Mouse (Mus musculus) cerebellum, adult 9-10 months (tissue): ENCODE measurements around the gene Lamtor4.
"Not testable (repeated sequence)": the region's sequence is repeated elsewhere in the genome, so short reads cannot be mapped to it uniquely, and the experiment has no call there.

Experiments used
- DNase-seq: peaks from one replicate; pipeline ENCODE4 v3.0.0; 2022

Lamtor4 gene

DNA sequence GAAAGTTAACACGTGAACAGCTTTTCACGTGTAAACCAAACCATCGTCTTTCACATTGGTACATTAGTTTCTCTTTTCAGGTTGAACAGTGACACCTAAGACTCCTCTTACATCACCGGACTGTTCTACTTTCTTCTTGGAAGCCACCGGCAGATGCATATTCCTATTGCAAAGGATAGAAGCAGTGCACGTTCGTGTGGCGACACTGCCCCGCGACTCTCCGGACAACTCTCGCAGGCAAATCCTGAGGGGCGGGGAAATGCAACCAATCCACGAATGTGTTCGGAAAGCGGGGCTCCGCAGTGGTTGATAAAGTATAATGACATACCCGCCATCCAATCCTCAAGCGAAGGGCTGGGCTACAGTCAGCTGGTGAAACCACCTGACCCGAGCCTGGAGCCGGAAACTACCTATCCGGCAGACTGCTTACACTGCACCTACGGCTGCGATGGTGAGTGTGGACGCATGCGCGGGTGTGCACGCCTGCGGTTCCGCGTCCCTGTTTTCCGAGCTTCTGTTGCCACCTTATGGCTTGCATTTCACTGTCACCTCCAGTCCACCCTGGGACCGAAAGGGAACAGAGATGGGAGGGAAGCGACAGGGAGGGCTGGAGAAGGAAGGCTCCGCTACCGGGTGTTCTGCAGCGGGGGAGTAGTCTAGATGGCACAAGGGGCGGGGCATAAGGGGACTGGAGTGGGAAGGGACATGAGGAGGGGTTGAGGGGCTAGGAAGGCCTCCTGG is at the start of gene Lamtor4:
TSS of gene Lamtor4 (plus strand) at position 130 of the 741 bp plus-strand sequence.
- DNase-seq: peak; percentile 98

DNA sequence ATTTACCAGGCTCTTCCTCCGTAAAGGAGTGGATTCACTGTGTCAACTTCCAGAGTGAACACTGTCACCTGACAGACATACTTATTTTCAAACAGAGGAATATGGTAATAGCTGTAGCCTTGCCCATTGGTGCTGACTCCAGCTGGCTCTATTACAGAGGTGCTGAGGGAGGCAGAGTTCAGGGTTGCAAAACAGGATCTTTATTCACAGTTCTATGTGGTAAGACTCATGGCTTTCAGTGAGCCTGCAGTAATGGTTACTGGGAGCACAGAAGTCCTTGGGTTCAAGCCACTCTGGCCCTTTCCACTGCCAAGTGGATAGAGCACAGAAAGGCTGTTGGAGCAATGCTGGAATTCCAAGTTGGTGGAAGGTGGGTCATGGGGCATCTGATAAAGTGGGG is 48.0 kb upstream of the Lamtor4 start:
- no peak for DNase-seq

DNA sequence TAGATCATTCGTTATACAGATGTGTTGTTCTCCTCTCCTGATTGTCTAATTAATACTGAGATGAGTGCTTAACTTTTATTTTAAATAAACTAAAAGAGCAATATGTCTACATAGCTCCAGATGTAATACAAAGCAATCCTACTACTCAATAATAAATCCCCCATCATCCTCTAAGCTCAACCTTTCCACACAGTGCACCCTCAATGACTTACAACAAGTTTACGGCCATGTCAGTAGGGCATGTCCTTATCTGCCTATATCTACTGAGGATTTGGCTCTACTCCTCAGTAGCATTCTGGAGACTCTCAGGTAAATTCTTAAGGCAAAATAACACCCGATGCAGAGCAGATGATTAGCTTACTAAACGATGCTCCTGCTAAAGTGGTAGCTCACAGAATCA is 47.4 kb upstream of the Lamtor4 start:
- no peak for DNase-seq

DNA sequence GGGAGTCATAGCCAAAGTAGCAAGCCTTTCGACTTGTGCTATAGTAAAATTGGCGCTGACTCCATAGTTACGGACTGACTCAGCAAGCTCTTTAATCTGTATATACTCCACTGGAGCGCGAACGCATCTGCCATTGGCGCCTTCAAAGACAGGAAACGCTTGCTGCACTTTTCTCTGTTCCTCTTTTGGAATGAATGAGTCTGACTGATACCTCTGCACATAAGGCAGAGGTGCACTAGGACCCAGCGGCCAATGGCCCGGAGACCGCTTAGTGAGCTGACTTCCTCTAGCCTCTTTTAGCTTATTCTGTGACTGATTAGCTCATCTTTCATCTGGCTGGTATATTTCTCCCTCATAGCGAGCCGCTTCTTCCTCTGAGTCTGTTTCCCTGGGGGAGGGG is 38.6 kb upstream of the Lamtor4 start:
- DNase-seq: not testable (repeated sequence)

DNA sequence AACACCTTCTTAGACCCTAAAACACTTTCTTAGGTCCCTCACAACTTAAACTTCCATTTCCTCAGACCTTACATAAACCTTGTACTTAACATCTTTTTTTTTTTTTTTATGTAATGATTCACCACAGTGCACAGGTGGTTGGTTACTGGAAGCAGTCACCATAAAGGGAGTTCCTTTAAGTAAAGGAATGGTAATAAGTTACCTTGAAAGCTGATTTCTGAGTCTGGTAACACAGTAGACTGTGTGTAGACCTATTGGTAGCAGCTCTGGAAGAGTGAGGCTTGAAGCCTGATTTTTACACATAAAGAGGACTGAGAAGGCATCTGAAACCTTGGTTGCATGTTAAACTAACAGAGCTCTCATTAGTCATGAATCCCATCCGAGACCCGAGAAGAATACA is 35.4 kb upstream of the Lamtor4 start:
- no peak for DNase-seq

DNA sequence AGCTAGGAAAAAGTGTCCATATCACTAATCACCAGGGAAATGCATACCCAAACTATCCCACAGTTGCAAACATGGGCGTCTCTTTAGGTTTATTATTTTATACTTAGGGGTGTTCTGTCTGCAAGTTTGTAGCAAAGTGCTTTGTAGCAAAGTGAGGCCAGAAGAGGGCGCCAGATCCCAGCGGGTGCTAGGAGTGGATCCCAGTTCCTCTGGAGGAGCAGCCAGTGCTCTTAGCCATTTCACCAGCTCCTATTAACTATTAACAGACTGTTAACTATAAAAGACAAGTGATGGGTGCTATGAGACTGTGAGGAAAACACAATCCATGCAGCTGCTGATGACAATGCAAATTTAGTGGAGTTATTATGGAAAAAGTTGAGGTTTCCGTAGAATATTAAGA is 33.2 kb upstream of the Lamtor4 start:
- DNase-seq: peak; percentile 64

DNA sequence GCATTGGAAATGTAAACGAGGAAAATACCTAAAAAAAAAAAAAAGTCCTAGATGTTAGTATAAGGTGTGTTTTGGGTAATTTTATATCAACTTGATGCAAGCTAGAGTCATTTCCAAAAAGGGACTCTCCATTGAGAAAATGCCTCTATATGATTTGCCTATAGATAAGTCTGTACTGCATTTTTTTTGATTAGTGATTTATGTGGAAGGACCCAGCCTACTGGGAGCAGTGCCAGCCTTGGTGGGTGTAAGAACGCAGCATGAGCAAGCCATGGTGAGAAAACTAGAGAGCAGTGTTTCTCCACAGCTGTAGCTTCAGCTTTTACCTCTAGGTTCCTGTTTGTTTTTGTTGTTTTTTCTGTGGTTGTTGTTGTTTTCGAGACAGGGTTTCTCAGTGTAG is 32.0 kb upstream of the Lamtor4 start:
- no peak for DNase-seq

DNA sequence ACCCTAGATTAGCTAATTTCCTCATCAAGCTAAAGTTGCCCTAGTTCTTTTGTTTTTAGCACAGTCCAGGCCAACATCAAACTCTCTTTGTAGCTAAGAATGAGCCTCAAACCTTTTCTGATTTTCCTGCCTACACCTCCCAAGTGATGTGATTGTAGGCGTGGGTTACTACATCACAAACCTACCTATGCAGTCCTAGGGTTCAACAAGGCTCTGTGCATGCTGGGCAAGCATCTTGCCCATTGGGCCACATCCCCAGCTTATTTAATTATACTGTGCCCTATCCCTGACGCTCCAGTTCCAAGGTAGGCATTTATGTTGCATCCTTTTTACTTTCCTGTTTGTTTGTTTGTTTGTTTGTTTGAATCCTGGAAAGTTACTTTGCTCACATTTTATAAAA is 29.6 kb upstream of the Lamtor4 start, which contains the start of gene Nxpe5:
TSS of gene Nxpe5 (plus strand) at position 199 of the 400 bp plus-strand sequence.
- no peak for DNase-seq

DNA sequence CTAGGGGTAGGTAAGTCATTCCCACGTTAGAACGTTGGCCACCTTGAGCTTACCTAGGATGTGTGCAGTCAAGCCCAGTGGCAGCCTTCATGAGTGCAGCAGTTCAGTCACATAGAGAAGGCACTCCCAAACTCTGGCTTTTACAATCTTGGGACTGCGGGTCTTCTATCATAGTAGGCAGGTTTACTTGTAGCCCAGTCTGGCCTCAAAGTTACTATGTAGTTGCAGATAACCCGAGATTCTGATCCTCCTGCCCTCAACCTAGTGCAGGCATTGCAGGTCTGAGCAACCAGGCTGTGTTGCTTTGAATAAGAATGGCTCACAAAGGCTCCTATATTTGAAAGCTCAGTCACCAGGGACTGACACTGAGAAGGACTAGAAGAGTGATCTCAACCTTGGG is 28.8 kb upstream of the Lamtor4 start:
- DNase-seq: no peak

DNA sequence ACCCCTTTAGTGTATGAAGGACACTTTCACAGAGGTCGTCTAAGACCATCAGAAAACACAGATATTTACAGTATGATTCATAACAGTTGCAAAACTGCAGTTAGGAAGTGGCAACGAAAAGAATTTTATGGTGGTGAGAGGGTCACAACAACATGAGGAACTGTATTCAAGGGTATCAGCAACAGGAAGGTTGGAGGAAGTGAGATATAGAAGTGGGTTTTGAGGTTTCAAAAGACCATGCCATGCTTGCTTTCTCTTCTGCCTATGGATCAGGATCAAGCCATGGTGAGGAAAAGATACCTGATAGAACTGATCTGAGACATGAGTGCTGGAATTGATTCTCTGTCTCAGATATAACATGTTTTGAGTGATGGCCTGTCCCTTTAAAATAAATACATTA is 27.9 kb upstream of the Lamtor4 start:
- DNase-seq: no peak

DNA sequence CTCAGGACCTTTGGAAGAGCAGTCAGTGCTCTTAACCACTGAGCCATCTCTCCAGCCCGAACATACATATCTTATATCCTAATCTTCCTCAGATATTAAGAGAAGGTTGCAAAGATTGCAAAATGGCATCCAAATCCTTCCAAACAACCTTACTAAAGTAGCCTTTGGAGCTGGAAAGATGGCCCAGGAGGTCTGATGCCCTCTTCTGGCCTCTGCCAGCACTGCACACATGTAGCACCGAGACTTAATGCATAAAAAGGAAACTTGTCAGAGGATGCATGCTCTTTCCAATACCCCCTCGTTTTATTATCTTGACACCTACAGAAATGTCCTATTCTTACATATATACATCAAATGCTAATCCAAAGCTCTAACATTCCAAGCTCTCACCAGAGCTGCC is 27.3 kb upstream of the Lamtor4 start:
- no peak for DNase-seq

DNA sequence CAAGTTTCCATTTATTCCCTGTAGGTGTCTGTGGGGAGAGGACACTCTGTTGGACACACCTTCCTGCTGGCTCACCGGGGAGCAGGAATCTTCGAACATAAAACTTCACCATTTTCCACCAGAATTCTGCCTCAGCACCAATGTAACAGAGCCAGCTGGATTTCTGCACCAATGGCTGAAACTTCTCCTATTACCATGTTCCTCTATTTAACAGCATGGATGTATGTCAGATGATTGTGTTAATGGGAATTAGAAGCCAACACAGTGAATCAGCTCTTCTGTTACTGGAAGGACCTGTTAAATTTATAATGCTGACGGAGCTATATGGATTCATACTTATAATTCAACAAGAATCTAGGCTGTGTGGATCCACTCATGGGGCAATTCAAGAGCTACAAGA is 25.8 kb upstream of the Lamtor4 start:
- DNase-seq: no peak

DNA sequence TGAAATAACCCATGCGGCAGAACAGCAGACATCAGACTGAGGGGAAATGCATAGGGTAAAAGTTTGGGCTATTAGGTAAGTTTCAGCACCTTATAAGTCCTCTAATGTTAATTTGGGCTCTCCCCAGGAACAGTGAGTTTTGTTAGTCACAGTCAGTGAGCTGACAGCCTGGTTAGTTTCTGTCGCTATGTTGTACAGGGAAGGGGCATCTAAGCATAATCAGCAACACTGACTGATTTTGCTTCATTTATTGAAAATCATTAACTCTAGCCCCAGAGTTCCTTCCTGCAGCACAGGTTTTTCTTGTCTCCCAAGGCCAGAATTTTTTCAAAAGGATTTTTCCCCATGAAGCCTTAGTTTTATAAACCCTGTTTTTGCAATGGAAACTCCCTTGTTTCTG is 21.5 kb upstream of the Lamtor4 start:
- no peak for DNase-seq

DNA sequence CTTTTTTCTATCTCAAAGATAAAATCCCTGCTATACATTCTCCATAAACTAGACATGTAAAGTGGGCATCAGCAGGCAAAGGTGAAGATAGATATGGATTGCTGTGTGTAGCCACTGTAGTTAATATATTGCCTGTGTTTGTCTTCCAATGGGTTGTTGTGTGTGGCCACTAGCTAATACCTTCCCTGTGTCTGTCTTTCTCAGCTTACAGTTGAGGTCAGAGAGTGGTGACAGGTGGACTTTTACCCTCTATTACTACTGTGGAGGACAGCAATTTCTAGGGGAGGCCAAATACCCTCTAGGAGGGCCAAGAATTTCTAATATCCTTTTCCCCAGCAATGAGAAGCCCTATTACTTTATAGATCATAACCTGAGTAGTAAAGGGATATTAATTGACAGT is 21.1 kb upstream of the Lamtor4 start:
- no peak for DNase-seq

DNA sequence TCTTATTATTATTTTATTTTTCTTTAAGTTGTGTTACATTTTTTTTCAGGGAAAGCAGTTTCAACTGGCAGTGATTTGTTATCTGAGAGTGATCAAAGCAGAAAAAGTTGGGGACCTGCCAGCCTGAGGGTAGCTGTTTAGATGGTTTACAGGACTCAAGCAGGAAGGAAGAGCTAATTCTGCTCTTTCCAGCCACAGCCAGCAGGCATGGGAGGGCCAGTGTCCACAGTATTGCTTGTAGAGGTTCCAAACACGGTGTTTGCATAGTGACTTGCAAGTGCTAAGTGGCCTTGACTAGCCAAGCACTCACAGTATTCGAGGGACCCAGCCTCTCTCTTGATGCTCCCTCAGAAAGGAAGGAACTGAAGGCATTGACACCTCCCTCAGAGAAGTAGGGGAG is 13.8 kb upstream of the Lamtor4 start:
- no peak for DNase-seq

DNA sequence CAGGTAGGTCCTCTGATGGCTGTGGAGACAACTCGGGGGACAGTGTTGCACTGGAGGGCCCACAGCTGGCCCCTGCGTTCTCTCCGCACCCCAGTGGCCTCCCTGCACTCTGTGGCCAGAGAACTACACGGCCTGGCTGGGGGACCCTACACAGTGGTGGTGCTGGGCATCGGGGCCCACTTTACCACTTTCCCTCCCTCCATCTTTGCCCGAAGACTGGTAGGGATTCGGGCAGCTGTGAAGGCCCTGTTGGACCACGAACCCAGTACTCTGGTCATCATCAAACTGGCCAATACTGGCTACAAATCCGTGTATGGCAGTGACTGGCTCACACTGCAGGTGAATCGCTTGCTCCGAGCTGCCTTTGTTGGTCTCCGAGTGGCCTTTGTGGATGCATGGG is 4.1 kb upstream of the Lamtor4 start:
- DNase-seq: no peak

DNA sequence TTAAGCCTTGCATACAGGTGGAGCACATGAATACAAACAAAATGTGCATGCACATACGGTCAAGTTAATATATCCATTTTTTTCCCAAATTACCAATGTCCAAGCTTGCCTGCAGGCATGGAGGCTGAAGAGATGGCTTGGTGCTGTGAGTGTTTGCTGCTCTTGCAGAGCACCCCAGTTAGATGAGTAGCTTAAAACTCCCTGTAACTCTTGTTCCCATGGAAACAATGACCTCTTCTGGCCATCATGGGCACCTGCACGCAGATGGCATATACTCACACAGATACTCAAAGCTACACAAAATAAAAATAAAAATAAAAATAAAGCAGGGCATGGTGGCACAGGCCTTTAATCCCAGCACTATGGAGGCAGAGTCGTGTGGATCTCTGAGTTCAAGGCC is 2.2 kb upstream of the Lamtor4 start:
- no peak for DNase-seq

DNA sequence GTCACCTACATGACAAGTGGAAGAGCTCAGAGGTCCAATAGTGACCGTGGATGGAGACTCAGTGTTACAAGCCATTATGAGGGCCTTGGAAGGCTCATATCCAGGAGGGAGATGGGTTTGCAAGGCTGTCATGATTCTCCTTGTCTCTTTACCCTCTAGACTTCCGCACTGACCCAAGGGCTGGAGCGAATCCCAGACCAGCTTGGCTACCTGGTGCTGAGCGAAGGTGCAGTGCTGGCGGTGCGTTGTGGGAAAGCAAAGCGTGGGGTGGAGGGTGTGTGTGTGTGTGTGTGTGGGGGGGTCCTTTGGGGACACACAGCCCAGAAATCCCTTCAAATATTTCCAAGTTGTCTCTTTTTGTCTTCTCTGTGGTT is 799 bp downstream of the Lamtor4 start:
- DNase-seq: no peak

DNA sequence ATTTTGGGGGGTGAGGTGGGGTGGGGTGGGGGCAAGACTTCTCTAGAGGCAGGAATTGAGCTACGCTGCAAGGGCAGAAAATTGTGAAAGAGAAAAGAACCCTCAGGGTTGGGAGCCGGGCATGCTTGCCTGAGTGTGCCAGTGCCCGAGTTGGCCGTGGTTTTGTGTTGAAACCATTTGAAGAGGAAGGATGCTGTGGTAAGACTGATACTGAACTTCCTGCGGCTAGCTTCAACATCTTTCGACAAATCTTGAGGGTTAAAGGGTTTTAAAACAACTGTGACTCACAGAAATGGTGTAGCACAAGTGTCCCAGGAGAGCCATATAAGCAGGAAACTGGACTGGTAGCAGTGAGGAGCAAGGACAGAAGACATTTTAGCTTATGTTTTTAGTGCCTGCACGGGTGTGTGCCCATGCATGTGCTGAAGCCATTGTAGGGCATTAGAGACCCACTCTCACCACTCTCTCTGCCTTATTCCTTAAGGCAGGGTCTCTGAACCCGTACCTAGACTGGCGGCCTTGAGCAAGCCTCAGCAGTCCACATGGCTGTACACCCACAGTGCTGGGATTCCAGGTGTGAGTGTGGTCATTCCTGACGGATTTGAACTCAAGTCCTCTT is 1.8 kb downstream of the Lamtor4 start:
- no peak for DNase-seq

DNA sequence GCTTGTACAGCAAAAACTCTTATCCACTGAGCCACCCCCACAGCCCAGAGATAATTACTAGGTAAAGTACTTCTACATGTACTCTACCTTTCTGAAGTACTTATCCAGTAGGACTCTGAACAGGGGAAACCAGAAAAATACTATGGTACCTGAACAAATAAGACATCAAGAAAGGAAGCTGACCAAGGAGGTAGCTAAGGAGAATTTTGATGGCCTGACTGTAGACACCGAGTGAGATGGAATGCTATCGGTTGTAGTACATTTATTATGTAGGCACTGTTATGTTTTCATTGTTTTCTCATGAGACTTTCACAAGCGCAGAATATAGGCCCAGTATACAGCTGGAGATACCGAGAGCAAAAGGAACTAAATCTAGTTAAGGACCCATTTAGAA is 2.3 kb downstream of the Lamtor4 start:
- DNase-seq: no peak

DNA sequence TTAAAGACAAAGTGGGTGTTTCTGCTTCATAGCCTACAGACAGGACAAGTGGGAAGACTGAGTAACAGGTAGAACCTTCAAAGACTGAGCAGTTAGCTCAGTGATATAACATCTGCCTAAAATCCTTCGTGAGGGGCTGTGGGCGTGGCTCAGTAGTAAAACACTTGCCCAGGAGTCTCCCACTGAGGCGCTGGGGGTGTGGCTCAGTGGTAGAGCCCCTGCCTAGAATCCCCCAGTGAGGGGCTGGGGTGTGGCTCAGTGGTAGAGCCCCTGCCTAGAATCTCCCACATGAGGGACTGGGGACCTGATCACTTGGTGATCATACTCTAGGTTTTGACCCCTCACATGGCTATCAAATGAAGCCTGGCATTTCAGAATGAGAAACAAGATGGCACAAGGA is 2.8 kb downstream of the Lamtor4 start:
- DNase-seq: peak; percentile 26

DNA sequence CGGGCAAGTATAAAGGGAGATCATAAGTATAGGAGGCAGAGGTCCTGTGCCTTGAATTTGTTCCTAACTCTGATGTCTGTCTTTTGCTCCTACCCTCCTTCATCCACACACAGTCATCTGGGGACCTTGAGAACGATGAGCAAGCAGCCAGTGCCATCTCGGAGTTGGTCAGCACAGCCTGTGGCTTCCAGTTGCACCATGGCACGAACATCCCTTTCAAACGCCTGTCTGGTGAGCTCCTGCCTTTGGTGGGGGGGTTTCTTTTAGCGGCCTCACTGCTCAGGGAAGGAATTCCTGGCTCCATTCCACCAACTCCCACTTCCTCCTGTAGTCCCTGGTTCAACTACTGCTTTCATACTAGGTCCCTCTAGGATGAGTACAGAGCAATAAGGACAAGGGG is 3.3 kb downstream of the Lamtor4 start:
- no peak for DNase-seq

DNA sequence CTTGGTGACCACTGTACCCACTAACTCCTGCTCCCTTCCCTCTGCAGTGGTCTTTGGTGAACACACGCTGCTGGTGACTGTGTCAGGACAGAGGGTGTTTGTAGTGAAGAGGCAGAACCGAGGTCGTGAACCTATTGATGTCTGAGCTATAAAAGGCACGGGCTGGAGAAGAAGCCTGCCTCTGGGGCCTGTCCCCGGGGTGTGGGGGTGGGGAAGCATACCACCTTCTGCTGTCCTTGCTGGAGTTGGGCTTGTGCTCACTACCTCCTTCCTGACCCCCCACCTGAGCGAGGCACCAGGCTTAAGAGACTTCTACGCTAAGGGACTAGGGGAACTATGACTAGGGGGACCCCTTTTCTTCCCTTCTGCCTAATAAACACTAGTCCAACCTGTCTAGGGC is 3.7 kb downstream of the Lamtor4 start:
- DNase-seq: no peak

DNA sequence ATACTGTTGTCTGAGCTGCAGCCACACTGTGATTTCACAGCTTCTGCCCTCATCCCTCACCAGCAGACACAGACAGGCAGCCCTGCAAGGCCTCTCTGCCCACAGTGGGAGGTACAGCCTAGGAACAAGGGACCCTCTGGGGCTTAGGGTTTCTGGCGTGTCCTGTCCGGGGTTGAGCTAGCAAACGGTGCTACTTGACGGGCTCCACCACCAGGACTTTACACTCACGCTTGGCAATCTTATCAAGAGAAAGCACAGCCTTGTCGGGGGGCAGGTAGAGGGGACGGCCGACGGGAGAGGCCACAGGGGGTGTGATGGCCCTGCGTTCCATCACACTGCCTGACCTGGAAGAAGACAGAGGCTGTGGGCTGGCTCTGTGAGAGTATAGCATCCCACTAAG is 4.8 kb downstream of the Lamtor4 start:
- DNase-seq: no peak

DNA sequence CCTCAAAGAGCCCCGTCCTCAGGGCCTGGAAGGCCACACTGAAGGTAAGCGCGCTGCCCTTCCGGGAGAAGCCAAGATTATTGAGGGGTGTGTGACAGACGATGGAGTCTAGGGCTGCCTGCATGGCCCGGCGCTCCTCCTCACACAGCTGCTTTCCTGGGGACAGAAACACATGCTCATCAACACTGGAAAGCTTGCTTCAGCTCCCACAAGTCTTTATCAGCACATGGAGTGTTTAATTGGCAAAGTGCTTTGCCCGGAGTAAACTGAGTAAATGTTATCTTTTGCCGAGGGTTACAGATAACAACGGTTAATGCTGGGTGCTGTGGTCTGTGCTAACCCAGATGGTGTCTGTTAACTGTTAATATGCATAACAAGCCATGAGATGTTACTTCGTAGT is 5.6 kb downstream of the Lamtor4 start:
- DNase-seq: no peak
